Mouse (Mus musculus) left cerebral cortex, postnatal 10 days (tissue): ENCODE data around the gene Zfp871. TPM values are rescaled to one million over a fixed set of nuclear protein-coding genes. Genes with fewer than 3 reads are reported as not detected.
"Not testable (repeated sequence)": the region's sequence is repeated elsewhere in the genome, so short reads cannot be mapped to it uniquely, and the experiment has no call there.

Experiments
- DNase-seq, 2 experiments: peaks; one replicate each; pipeline ENCODE4 v3.0.0; 2021 to 2022; ENCODE audit warnings: low spot score in 2 of 2, mixed read lengths in 1 of 2; ENCODE audit errors: extremely low spot score in 1 of 2
- intact Hi-C: fragments of 180-260 bp; cut with DNase I; formaldehyde crosslinking; loops from one replicate; pipeline ENCODE4 v1.15.1; 2025
- total RNA-seq, 2 experiments: library from RNA; stranded (reverse); gene quantifications; 2 replicates each; pipeline ENCODE4 v1.2.3; 2021

Zfp871 gene
- total RNA-seq, 2 experiments from 2014 or later, result 74.0 to 77.1 TPM

GRCm38 (mm10) chr17:32752813-32753360 lies 35.2 kb downstream of the Zfp871 start:
- intact Hi-C loops, result no loop called here
- no peak for DNase-seq

GRCm38 (mm10) chr17:32750611-32751010 lies 37.5 kb downstream of the Zfp871 start:
- DNase-seq, result no peak
- intact Hi-C loops, result no loop called here

- no peak for DNase-seq
These were observed 47.0 kb downstream of the Zfp871 start for GRCm38 (mm10) chr17:32741057-32741456.

GRCm38 (mm10) chr17:32738406-32738805 lies 49.7 kb downstream of the Zfp871 start:
- intact Hi-C loops, result no loop called here
- DNase-seq, result no peak

More at GRCm38 (mm10) chr17:32741057-32741456, 47.0 kb downstream of the Zfp871 start:
- intact Hi-C loops, result no loop called here

GRCm38 (mm10) chr17:32729029-32729428 lies 59.1 kb downstream of the Zfp871 start:
- no peak for DNase-seq

GRCm38 (mm10) chr17:32726360-32726759 lies 61.7 kb downstream of the Zfp871 start:
- intact Hi-C loops, DNase-seq: not testable (repeated sequence)

More at GRCm38 (mm10) chr17:32729029-32729428, 59.1 kb downstream of the Zfp871 start:
- intact Hi-C loops, result no loop called here

- intact Hi-C loops, result no loop called here
- no peak for DNase-seq
These were observed 65.3 kb downstream of the Zfp871 start for GRCm38 (mm10) chr17:32722771-32723170.

- intact Hi-C loops, DNase-seq: not testable (repeated sequence)
These were observed 65.9 kb downstream of the Zfp871 start for GRCm38 (mm10) chr17:32722151-32722550.

Other genes starting within 250 kb of the Zfp871 start
- gene Cyp4f37, start 167.0 kb downstream of the Zfp871 start, total RNA-seq, result not detected
- not detected for gene Cyp4f40, start 129.4 kb downstream of the Zfp871 start, total RNA-seq
- gene Cyp4f15, start 102.7 kb downstream of the Zfp871 start, total RNA-seq, result 1 to 10 TPM; 7.0 to 8.0 TPM
- 10 to 100 TPM; 11.7 to 12.0 TPM for gene Zfp811, start 21.6 kb upstream of the Zfp871 start, total RNA-seq
- 10 to 100 TPM; 22.0 to 22.7 TPM for gene Zfp799, start 42.0 kb upstream of the Zfp871 start, total RNA-seq
- 1 to 10 TPM; 8.4 to 8.6 TPM for gene Zfp870, start 103.4 kb upstream of the Zfp871 start, total RNA-seq
- 1 to 10 TPM; 1.5 to 1.6 TPM for gene Cyp4f14, start 129.1 kb upstream of the Zfp871 start, total RNA-seq
- 10 to 100 TPM in 1 of 2 experiments, 1 to 10 TPM in 1; 9.5 to 10.0 TPM for gene Cyp4f13, start 159.1 kb upstream of the Zfp871 start, total RNA-seq
- gene Zfp472, start 177.5 kb upstream of the Zfp871 start, total RNA-seq, result 1 to 10 TPM; 4.3 to 5.5 TPM
- gene Zfp952, start 204.8 kb upstream of the Zfp871 start, total RNA-seq, result 10 to 100 TPM; 15.6 to 15.7 TPM
- gene Zfp763, start 245.1 kb upstream of the Zfp871 start, total RNA-seq, result 10 to 100 TPM; 22.1 to 26.9 TPM